In the genomic region with DNA sequence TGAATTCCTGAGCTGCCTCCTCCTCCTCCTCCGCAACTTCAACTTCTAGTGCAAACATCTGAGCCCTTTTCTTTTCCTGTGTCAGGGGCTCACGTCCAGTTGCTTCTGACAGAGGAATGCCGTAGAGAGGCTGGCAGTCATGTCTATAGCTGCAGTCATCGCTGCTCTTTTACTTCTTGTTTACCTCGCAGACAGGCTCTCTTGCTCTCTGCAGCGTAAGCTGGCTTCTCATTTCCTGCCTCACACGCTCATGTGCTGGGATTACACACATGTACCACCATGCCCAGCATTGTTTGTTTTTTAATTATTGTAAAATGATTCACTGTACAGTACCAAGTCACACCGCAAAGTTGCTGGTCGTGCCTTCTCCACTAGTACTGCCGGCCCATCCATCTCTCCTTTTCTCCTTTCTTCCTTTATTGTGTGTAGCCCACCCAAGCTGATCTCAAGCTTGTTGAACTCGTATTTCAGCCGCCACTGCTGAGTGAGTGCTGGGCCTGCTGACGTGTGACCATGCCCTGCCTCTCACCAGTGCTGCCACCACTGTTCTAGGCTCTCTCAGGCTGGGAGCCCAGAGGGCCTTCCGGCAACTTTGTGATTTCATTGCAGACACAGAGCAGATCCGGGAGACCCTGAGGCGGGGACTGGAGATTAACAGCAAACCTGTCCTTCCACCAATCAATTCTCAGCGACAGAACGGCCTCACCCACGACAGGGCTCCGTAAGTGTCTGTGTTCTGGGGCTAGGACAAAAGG, we compare ENCODE assay signal across 9 mouse cellular contexts. TPM values are rescaled to one million over a fixed set of nuclear protein-coding genes. Genes with fewer than 3 reads are reported as not detected.
DNase-seq lines count a peak whose midpoint lies in the region; ATAC-seq lines count a peak whose summit lies in the region.
"Had no signal": no experiment of that assay in that cellular context is flagged by ENCODE, and none has a peak within 500 bp of the region (broad histone marks: within the 10 kb centered on the region; RNA-seq: fewer than 3 reads in every experiment).

No protein-coding gene starts in this region.

- no peaks in the 10 kb centered on the region for H3K9me3 ChIP-seq in kidney, embryonic 15.5 days (replicated peaks)
- no peaks in the 10 kb centered on the region for H3K9me3 ChIP-seq in embryonic facial prominence, embryonic 13.5 days
- H3K9me3 ChIP-seq in midbrain, embryonic 15.5 days, result no peaks in the 10 kb centered on the region

- intact Hi-C loops in gastrocnemius, postnatal 36 days (cut with DNase I), result loop anchor here (5.0 kb wide), 1 partner anchor 112 kb away; a partner anchor contains a TSS

- peaks cover 85% of the 10 kb centered on the region for H3K4me1 ChIP-seq in kidney, embryonic 15.5 days
- H3K4me1 ChIP-seq in embryonic facial prominence, embryonic 13.5 days, result peaks cover 37% of the 10 kb centered on the region
- peaks cover 5% of the 10 kb centered on the region for H3K4me1 ChIP-seq in midbrain, embryonic 15.5 days

- peak overlapping the region; percentile 2; the same call in 1 of the 2 replicates for H3K9ac ChIP-seq in kidney, embryonic 15.5 days
- H3K9ac ChIP-seq in embryonic facial prominence, embryonic 13.5 days, result 0 out of 2 replicates have a peak overlapping the region, but pooled peaks have one; percentile 46
- no peak overlapping the region for H3K9ac ChIP-seq in midbrain, embryonic 15.5 days

- 18% methylated on average over 20 of the region's 20 CpGs for WGBS in kidney, embryonic 15.5 days
- WGBS in embryonic facial prominence, embryonic 13.5 days, result 59% methylated on average over 20 of the region's 20 CpGs
- 75% methylated on average over 20 of the region's 20 CpGs for WGBS in midbrain, embryonic 15.5 days

- peak overlapping the region; percentile 21 for H3K4me2 ChIP-seq in kidney, embryonic 15.5 days
- H3K4me2 ChIP-seq in embryonic facial prominence, embryonic 13.5 days, result peak overlapping the region; percentile 18; the same call in 1 of the 2 replicates
- no peak overlapping the region for H3K4me2 ChIP-seq in midbrain, embryonic 15.5 days

- no peak overlapping the region for H3K4me3 ChIP-seq in kidney, embryonic 15.5 days (replicated peaks)
- H3K4me3 ChIP-seq in embryonic facial prominence, embryonic 13.5 days, result no peak overlapping the region
- no peak overlapping the region for H3K4me3 ChIP-seq in midbrain, embryonic 15.5 days

- peaks cover 41% of the 10 kb centered on the region for H3K36me3 ChIP-seq in kidney, embryonic 15.5 days
- H3K36me3 ChIP-seq in embryonic facial prominence, embryonic 13.5 days, result peaks cover 74% of the 10 kb centered on the region
- H3K36me3 ChIP-seq in midbrain, embryonic 15.5 days (replicated peaks), result no peaks in the 10 kb centered on the region

- DNase-seq in kidney, adult 8-10 months, result no peak
- DNase-seq in kidney, postnatal 4 days, result peak; percentile 38 to 62
- DNase-seq in gastrocnemius, postnatal 36 days, result no peak
- no peak for DNase-seq in layer of hippocampus, postnatal 14 days (ENCODE audit: low spot score in 2 of 2)
- no peak for DNase-seq in layer of hippocampus, postnatal 10 days (ENCODE audit: low spot score in 2 of 2)
- DNase-seq: cerebellum, postnatal 36 days had no signal

- no peaks in the 10 kb centered on the region for H3K27me3 ChIP-seq in kidney, embryonic 15.5 days
- no peaks in the 10 kb centered on the region for H3K27me3 ChIP-seq in embryonic facial prominence, embryonic 13.5 days
- H3K27me3 ChIP-seq in midbrain, embryonic 15.5 days (replicated peaks), result no peaks in the 10 kb centered on the region

- peak overlapping the region; percentile 89 for H3K27ac ChIP-seq in kidney, embryonic 15.5 days
- H3K27ac ChIP-seq in embryonic facial prominence, embryonic 13.5 days, result peak overlapping the region; percentile 84
- peak overlapping the region; percentile 53; the same call in 1 of the 2 replicates for H3K27ac ChIP-seq in midbrain, embryonic 15.5 days

- peak; percentile 57 for ATAC-seq in kidney, embryonic 15.5 days (replicated peaks; ENCODE audit: low FRiP score)
- ATAC-seq in embryonic facial prominence, embryonic 13.5 days (ENCODE audit: insufficient number of reproducible peaks, insufficient read depth, low FRiP score, low TSS enrichment, low read depth), result no peak; the same call in 1 of the 2 replicates
- no peak for ATAC-seq in midbrain, embryonic 15.5 days (replicated peaks)

RNA-seq across cellular contexts. Expression of a gene that starts 47.2 kb away (rescaled TPM):
- 24.6 and 28.7 TPM in 2 replicates for polyA plus RNA-seq in kidney, embryonic 15.5 days (2015; fragmentation: Nextera tagmentation; extraction: Ambion mirVana)
- 16.7 and 17.6 TPM in 2 replicates for polyA plus RNA-seq in embryonic facial prominence, embryonic 13.5 days (2015; fragmentation: Nextera tagmentation; extraction: Ambion mirVana)
- 29.9 and 30.5 TPM in 2 replicates for polyA plus RNA-seq in midbrain, embryonic 15.5 days (2015; fragmentation: Nextera tagmentation; extraction: Ambion mirVana)
- total RNA-seq in gastrocnemius, postnatal 36 days (2021), result 10 to 100 TPM; 19.0 to 19.2 TPM
- 100 to 1,000 TPM in 1 of 2 experiments, 10 to 100 TPM in 1; 98.9 to 110 TPM for total RNA-seq in layer of hippocampus, postnatal 14 days (2021)
- 100 to 1,000 TPM; 108 to 111 TPM for total RNA-seq in layer of hippocampus, postnatal 10 days (2021)

RNA-seq across cellular contexts. Expression of a gene that starts 57.6 kb away (rescaled TPM):
- polyA plus RNA-seq in kidney, embryonic 15.5 days (2015; fragmentation: Nextera tagmentation; extraction: Ambion mirVana), result 42.3 and 46.5 TPM in 2 replicates
- polyA plus RNA-seq in embryonic facial prominence, embryonic 13.5 days (2015; fragmentation: Nextera tagmentation; extraction: Ambion mirVana), result 38.5 and 39.3 TPM in 2 replicates
- 24.2 and 24.4 TPM in 2 replicates for polyA plus RNA-seq in midbrain, embryonic 15.5 days (2015; fragmentation: Nextera tagmentation; extraction: Ambion mirVana)
- total RNA-seq in gastrocnemius, postnatal 36 days (2021), result 1 to 10 TPM; 4.6 to 5.1 TPM
- total RNA-seq in layer of hippocampus, postnatal 14 days (2021), result 10 to 100 TPM; 21.1 to 23.8 TPM
- total RNA-seq in layer of hippocampus, postnatal 10 days (2021), result 10 to 100 TPM; 20.8 to 21.9 TPM

RNA-seq across cellular contexts. Expression of a gene that starts 58.8 kb away (rescaled TPM):
- polyA plus RNA-seq in kidney, embryonic 15.5 days (2015; fragmentation: Nextera tagmentation; extraction: Ambion mirVana), result 122 and 136 TPM in 2 replicates
- 139 and 160 TPM in 2 replicates for polyA plus RNA-seq in embryonic facial prominence, embryonic 13.5 days (2015; fragmentation: Nextera tagmentation; extraction: Ambion mirVana)
- polyA plus RNA-seq in midbrain, embryonic 15.5 days (2015; fragmentation: Nextera tagmentation; extraction: Ambion mirVana), result 394 and 399 TPM in 2 replicates
- 10 to 100 TPM; 49.4 to 51.8 TPM for total RNA-seq in gastrocnemius, postnatal 36 days (2021)
- total RNA-seq in layer of hippocampus, postnatal 14 days (2021), result 100 to 1,000 TPM; 207 to 220 TPM
- 100 to 1,000 TPM; 233 to 238 TPM for total RNA-seq in layer of hippocampus, postnatal 10 days (2021)

Comparison
In these comparisons a context has a peak if more than half of its experiments do, and no peak if none do; other contexts are left out.
1. DNase-seq: peak in kidney, postnatal 4 days (2 of 2); none in kidney, adult 8-10 months (0 of 2), gastrocnemius, postnatal 36 days (0 of 2), layer of hippocampus, postnatal 14 days (0 of 2) and layer of hippocampus, postnatal 10 days (0 of 2).
2. RNA of a gene that starts 47.2 kb away (total RNA-seq): 108 to 111 TPM in layer of hippocampus, postnatal 10 days and 98.9 to 110 TPM in layer of hippocampus, postnatal 14 days; 19.0 to 19.2 TPM in gastrocnemius, postnatal 36 days; every median in the first group is over 4 times any median in the second.
3. Peak in every context shown above with its lines, with median percentiles within 50 percentile points of each other: H3K27ac ChIP-seq.